Mouse (Mus musculus) C2C12 (cell line): ENCODE measurements at regions not wholly inside any gene's neighbourhood (a gene's known extent, or its start where the extent isn't known, plus 50 kb on each side); places are given as distances from the start of the nearest gene placed in this dataset.

ENCODE experiments used
- CEBPB ChIP-seq: IDR thresholded peaks from one replicate; pipeline ENCODE4 v1.6.1; 2011; ENCODE audit warnings: low read depth, mild to moderate bottlenecking, control low read depth, moderate library complexity
- CTCF ChIP-seq: IDR thresholded peaks from one replicate; pipeline ENCODE4 v1.5.1; 2011; ENCODE audit not compliant: control insufficient read depth, insufficient read depth, insufficient read length
- FOSL1 ChIP-seq: IDR thresholded peaks from one replicate; pipeline ENCODE4 v1.8.0; 2011; ENCODE audit warnings: mild to moderate bottlenecking, low read length; ENCODE audit not compliant: poor library complexity, insufficient read depth, severe bottlenecking
- MYOG ChIP-seq: IDR thresholded peaks from one replicate; pipeline ENCODE4 v1.6.1; 2011; ENCODE audit not compliant: control insufficient read depth, insufficient read length; ENCODE audit errors: extremely low read depth
- USF1 ChIP-seq: IDR thresholded peaks from one replicate; pipeline ENCODE4 v1.6.1; 2011; ENCODE audit warnings: low read depth, mild to moderate bottlenecking, control low read depth, moderate library complexity

DNA sequence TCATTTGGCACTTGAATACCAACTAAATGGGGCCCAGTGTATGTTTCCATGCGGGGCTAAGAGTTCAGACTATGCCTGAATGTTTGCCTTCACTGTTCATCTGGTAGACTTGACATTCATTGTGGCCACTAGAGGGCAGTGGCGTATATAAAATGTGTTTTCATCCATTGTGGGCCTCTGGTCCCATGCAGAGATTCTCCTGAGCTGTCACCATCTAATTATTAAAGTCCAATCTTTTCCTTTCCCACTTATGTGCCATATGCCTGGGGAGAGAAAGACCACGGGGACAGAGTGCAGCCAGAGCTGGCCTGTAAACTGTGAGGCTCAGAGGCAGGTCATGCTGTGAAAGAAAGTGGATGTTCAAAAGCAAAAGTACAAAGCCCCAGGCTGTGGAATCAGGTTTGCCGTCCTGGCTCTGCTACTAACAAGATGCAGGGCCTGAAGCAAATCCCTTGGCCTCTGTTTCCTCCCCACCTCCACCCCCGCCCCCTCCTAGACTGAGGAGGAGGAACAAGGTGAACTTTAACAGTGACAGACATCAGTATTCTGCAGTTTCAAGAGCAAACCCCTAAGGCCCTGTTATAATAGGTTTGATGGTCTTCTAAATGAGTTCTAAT, 73.5 kb downstream of the Ier5 start:
- TF ChIP-seq CTCF (peak; percentile 44), MYOG (no peak), USF1 (no peak), FOSL1 (no peak), CEBPB (no peak)
